Mouse (Mus musculus): ENCODE measurements around the gene Gmeb1. TPM values are rescaled to one million over a fixed set of nuclear protein-coding genes. Genes with fewer than 3 reads are reported as not detected.

Gmeb1 gene
- 16.8 and 25.4 TPM in 2 replicates for total RNA-seq (2014; fragmentation: Nextera tagmentation)
- 16.1 and 16.5 TPM in 2 replicates for total RNA-seq (2017)
- 13.5 and 19.2 TPM in 2 replicates for polyA plus RNA-seq (2012)

DNA sequence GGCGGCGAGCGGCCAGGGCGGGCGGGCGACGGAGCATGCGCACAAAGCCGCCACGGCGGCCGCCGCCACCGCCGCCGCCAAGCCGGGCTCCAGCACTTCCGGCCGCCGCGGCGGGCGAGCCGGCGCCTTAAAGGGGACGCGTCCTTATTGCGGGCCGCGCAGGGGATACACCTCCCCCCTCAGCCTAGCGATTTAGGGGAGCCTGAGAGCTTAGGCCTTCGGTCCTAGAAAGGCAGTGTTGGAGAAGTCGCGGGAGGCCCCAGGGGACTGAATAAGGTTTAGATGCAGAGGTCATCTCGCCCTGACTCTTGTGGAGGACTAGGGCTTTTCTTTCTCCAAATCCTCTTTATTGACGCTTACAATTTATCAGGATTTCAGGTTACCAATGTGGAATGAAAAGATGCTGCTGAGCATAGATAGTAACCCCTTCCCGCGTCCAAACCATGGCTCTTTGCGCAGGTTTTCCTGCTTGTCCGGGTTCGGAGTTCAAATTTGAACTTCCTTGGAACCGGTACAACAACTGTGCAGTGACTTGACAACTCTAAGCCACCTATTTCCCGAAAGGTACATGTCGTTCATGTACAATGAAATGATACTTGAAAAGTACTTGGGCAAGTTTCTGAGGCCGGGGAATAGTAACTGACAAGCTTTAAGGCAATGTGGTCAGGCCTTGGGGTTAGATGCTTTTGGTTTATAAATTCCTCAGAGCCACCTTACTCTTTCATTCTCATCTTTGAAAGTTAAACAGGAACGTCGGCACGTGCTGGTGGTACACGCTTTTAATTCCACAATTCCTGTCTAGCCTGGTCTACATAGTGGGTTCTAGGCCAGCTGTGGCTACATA is at the start of gene Gmeb1:
Gene Gmeb1 (minus strand): TSS at position 89 of the 844 bp plus-strand sequence.
- DNase-seq (ENCODE audit: low spot score) (peak; percentile 66), ATAC-seq (ENCODE audit: extremely low read depth, insufficient number of reproducible peaks, low FRiP score, poor library complexity, severe bottlenecking) (peak; percentile 54)
- H3K36me3 ChIP-seq (replicated peaks) = peaks cover 23% of the 10 kb centered on the region
- no peaks in the 10 kb centered on the region for H3K9me3 ChIP-seq (replicated peaks)
- H3K4me3 ChIP-seq (ENCODE audit: low read depth, low read length) = peak within 1 kb of the TSS; percentile 75
- no peak for TF ChIP-seq GATA1 (IDR thresholded peaks at IDR 0.05; ENCODE audit: borderline replicate concordance, low read length)
- no peak for TF ChIP-seq GATA2 (IDR thresholded peaks at IDR 0.05; ENCODE audit: borderline replicate concordance, low read depth, low read length)
- H3K27me3 ChIP-seq (ENCODE audit: insufficient read depth, low read length) = no peaks in the 10 kb centered on the region
- H3K4me1 ChIP-seq (ENCODE audit: insufficient read depth, low read depth, low read length) = peaks cover 52% of the 10 kb centered on the region

GRCm38 (mm10) chr4:132309849-132310472 is 48.6 kb upstream of the Gmeb1 start:
- H3K4me1 ChIP-seq (ENCODE audit: insufficient read depth, low read depth, low read length) = peaks cover 24% of the 10 kb centered on the region
- DNase-seq (ENCODE audit: low spot score) = no peak
- TF ChIP-seq GATA2 (IDR thresholded peaks at IDR 0.05; ENCODE audit: borderline replicate concordance, low read depth, low read length) = no peak
- no peak for TF ChIP-seq GATA1 (IDR thresholded peaks at IDR 0.05; ENCODE audit: borderline replicate concordance, low read length)
- TF ChIP-seq TAL1 (conservative IDR thresholded peaks at IDR 0.05; ENCODE audit: low read depth, low read length) = no peak
- 0 out of 2 replicates have a peak, but pooled peaks have one; percentile 41 for TF ChIP-seq CTCF (IDR thresholded peaks at IDR 0.05; ENCODE audit: low read depth, low read length)
- TF ChIP-seq POLR2AphosphoS5 (IDR thresholded peaks at IDR 0.05; ENCODE audit: insufficient replicate concordance, low read depth, low read length) = no peak
- no peaks in the 10 kb centered on the region for H3K9me3 ChIP-seq (replicated peaks)
- no peaks in the 10 kb centered on the region for H3K27me3 ChIP-seq (ENCODE audit: insufficient read depth, low read length)
- ATAC-seq (ENCODE audit: extremely low read depth, insufficient number of reproducible peaks, low FRiP score, poor library complexity, severe bottlenecking) = peak; percentile 36; the same call in 1 of the 2 replicates
- peaks cover 50% of the 10 kb centered on the region for H3K36me3 ChIP-seq (replicated peaks)
- peak overlapping the region; percentile 83 for H3K4me3 ChIP-seq (ENCODE audit: low read depth, low read length)

GRCm38 (mm10) chr4:132309140-132309848 is 47.9 kb upstream of the Gmeb1 start:
- Histone ChIP-seq H3K27me3 (ENCODE audit: insufficient read depth, low read length) (no peaks in the 10 kb centered on the region), H3K4me3 (ENCODE audit: low read depth, low read length) (peak overlapping the region; percentile 83), H3K9me3 (replicated peaks) (no peaks in the 10 kb centered on the region), H3K4me1 (ENCODE audit: insufficient read depth, low read depth, low read length) (peaks cover 24% of the 10 kb centered on the region), H3K36me3 (replicated peaks) (peaks cover 47% of the 10 kb centered on the region)
- TF ChIP-seq CTCF (IDR thresholded peaks at IDR 0.05; ENCODE audit: low read depth, low read length) (no peak), TAL1 (conservative IDR thresholded peaks at IDR 0.05; ENCODE audit: low read depth, low read length) (peak; percentile 54)
- peak; percentile 32 for DNase-seq (ENCODE audit: low spot score)
- no peak for ATAC-seq (ENCODE audit: extremely low read depth, insufficient number of reproducible peaks, low FRiP score, poor library complexity, severe bottlenecking)

DNA sequence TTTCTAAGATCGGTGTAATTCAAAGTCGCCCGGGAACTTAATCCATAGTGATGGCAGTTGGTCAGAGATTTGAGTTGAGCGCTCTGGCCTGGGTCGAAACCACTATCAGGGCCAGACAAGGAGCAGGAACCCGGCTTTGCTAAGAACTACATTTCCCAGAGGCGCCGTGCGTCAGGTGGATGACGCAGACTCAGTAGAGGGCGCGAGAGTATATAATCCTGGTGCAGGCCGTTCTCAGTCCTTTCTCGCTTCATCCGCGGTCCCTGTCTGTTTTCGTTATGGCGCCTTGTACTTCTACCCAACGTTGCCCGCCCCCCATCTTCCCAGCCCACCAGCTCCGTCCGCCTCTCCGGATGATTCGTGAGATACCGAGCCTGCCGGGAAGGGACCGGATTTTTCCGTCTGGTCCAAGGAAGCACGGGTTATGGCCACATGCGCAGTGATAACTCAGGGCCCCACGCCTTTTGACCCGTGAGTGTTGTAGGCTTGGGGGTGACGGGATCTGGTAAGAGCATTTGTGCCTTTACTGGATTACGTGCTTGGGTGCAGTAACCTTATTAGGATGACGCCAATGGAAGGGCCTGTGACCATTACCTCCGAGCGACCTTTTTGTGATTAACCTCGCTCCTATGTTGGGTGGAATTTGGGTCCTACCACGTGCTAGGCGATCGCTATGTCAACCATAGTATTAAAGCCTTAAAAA is 47.2 kb upstream of the Gmeb1 start:
- Histone ChIP-seq H3K36me3 (replicated peaks) (peaks cover 40% of the 10 kb centered on the region), H3K27me3 (ENCODE audit: insufficient read depth, low read length) (no peaks in the 10 kb centered on the region), H3K9me3 (replicated peaks) (no peaks in the 10 kb centered on the region), H3K4me1 (ENCODE audit: insufficient read depth, low read depth, low read length) (peaks cover 28% of the 10 kb centered on the region), H3K4me3 (ENCODE audit: low read depth, low read length) (peak overlapping the region; percentile 83)
- DNase-seq (ENCODE audit: low spot score) (peak; percentile 62), ATAC-seq (ENCODE audit: extremely low read depth, insufficient number of reproducible peaks, low FRiP score, poor library complexity, severe bottlenecking) (peak; percentile 75)
- TF ChIP-seq TAL1 (conservative IDR thresholded peaks at IDR 0.05; ENCODE audit: low read depth, low read length) = no peak
- no peak for TF ChIP-seq CTCF (IDR thresholded peaks at IDR 0.05; ENCODE audit: low read depth, low read length)
- TF ChIP-seq POLR2AphosphoS5 (IDR thresholded peaks at IDR 0.05; ENCODE audit: insufficient replicate concordance, low read depth, low read length) = 0 out of 2 replicates have a peak, but pooled peaks have one; percentile 83
- no peak for TF ChIP-seq GATA1 (IDR thresholded peaks at IDR 0.05; ENCODE audit: borderline replicate concordance, low read length)
- no peak for TF ChIP-seq GATA2 (IDR thresholded peaks at IDR 0.05; ENCODE audit: borderline replicate concordance, low read depth, low read length)

- DNase-seq (ENCODE audit: low spot score) (no peak), ATAC-seq (ENCODE audit: extremely low read depth, insufficient number of reproducible peaks, low FRiP score, poor library complexity, severe bottlenecking) (no peak)
Observed at GRCm38 (mm10) chr4:132306004-132306403, 44.6 kb upstream of the Gmeb1 start.

More at GRCm38 (mm10) chr4:132306004-132306403, 44.6 kb upstream of the Gmeb1 start:
- no peaks in the 10 kb centered on the region for H3K27me3 ChIP-seq (ENCODE audit: insufficient read depth, low read length)
- no peak for TF ChIP-seq CTCF (IDR thresholded peaks at IDR 0.05; ENCODE audit: low read depth, low read length)
- no peak for TF ChIP-seq TAL1 (conservative IDR thresholded peaks at IDR 0.05; ENCODE audit: low read depth, low read length)
- no peak for TF ChIP-seq POLR2AphosphoS5 (IDR thresholded peaks at IDR 0.05; ENCODE audit: insufficient replicate concordance, low read depth, low read length)
- TF ChIP-seq GATA1 (IDR thresholded peaks at IDR 0.05; ENCODE audit: borderline replicate concordance, low read length) = no peak
- no peak for TF ChIP-seq GATA2 (IDR thresholded peaks at IDR 0.05; ENCODE audit: borderline replicate concordance, low read depth, low read length)
- peaks cover 46% of the 10 kb centered on the region for H3K4me1 ChIP-seq (ENCODE audit: insufficient read depth, low read depth, low read length)
- H3K4me3 ChIP-seq (ENCODE audit: low read depth, low read length) = no peak overlapping the region
- no peaks in the 10 kb centered on the region for H3K9me3 ChIP-seq (replicated peaks)
- peaks cover 18% of the 10 kb centered on the region for H3K36me3 ChIP-seq (replicated peaks)

All from G1E (cell line).